Mouse (Mus musculus): ENCODE results near the gene Gm8439.

Gm8439 gene

GRCm38 (mm10) chr4:120588445-120588844, at the start of gene Gm8439:
Gene Gm8439, plus strand, starts transcription at chr4:120588745.
- in situ Hi-C loops (cut with MboI) = loop anchor here (25.0 kb wide), 1 partner anchor 299 kb away; no protein-coding TSS in a partner anchor

GRCm38 (mm10) chr4:120544896-120545295, 43.6 kb upstream of the Gm8439 start:
- in situ Hi-C loops (cut with MboI) = no loop called here

GRCm38 (mm10) chr4:120556592-120556991, 32.0 kb upstream of the Gm8439 start:
- in situ Hi-C loops (cut with MboI) = no loop called here

- in situ Hi-C loops (cut with MboI) = no loop called here
Observed at GRCm38 (mm10) chr4:120565726-120566125, 22.8 kb upstream of the Gm8439 start.

- in situ Hi-C loops (cut with MboI) = no loop called here
Observed at GRCm38 (mm10) chr4:120568005-120568404, 20.5 kb upstream of the Gm8439 start.

GRCm38 (mm10) chr4:120569025-120569424, 19.5 kb upstream of the Gm8439 start:
- in situ Hi-C loops (cut with MboI) = no loop called here

GRCm38 (mm10) chr4:120569486-120570437, 18.8 kb upstream of the Gm8439 start, which contains the start of gene Ctps:
Gene Ctps, minus strand, starts transcription at chr4:120570276.
- in situ Hi-C loops (cut with MboI) = no loop called here

- in situ Hi-C loops (cut with MboI) = no loop called here
Observed at GRCm38 (mm10) chr4:120570438-120571069, 18.0 kb upstream of the Gm8439 start.

- in situ Hi-C loops (cut with MboI) = no loop called here
Observed at GRCm38 (mm10) chr4:120571070-120571464, 17.5 kb upstream of the Gm8439 start.

GRCm38 (mm10) chr4:120571691-120572090, 16.9 kb upstream of the Gm8439 start:
- in situ Hi-C loops (cut with MboI) = no loop called here

- in situ Hi-C loops (cut with MboI) = loop anchor here (25.0 kb wide), 1 partner anchor 306 kb away; no protein-coding TSS in a partner anchor
Observed at GRCm38 (mm10) chr4:120580894-120581293, 7.7 kb upstream of the Gm8439 start.

GRCm38 (mm10) chr4:120581711-120582110, 6.8 kb upstream of the Gm8439 start:
- in situ Hi-C loops (cut with MboI) = loop anchor here (25.0 kb wide), 1 partner anchor 306 kb away; no protein-coding TSS in a partner anchor

GRCm38 (mm10) chr4:120586986-120587385, 1.6 kb upstream of the Gm8439 start:
- in situ Hi-C loops (cut with MboI) = loop anchor here (25.0 kb wide), 1 partner anchor 300 kb away; no protein-coding TSS in a partner anchor

- in situ Hi-C loops (cut with MboI) = loop anchor here (25.0 kb wide), 1 partner anchor 298 kb away; no protein-coding TSS in a partner anchor
Observed at GRCm38 (mm10) chr4:120589070-120589469, 525 bp downstream of the Gm8439 start.

GRCm38 (mm10) chr4:120589815-120590422, 1.4 kb downstream of the Gm8439 start:
- in situ Hi-C loops (cut with MboI) = loop anchor here (10.0 to 25.0 kb wide), 2 partner anchors 95 to 297 kb away; no protein-coding TSS in a partner anchor

- in situ Hi-C loops (cut with MboI) = loop anchor here (10.0 to 25.0 kb wide), 2 partner anchors 94 to 296 kb away; no protein-coding TSS in a partner anchor
Observed at GRCm38 (mm10) chr4:120590973-120591372, 2.4 kb downstream of the Gm8439 start.

- in situ Hi-C loops (cut with MboI) = loop anchor here (10.0 to 25.0 kb wide), 2 partner anchors 89 to 291 kb away; no protein-coding TSS in a partner anchor
Observed at GRCm38 (mm10) chr4:120596210-120596609, 7.7 kb downstream of the Gm8439 start.

GRCm38 (mm10) chr4:120598922-120599321, 10.4 kb downstream of the Gm8439 start:
- in situ Hi-C loops (cut with MboI) = loop anchor here (10.0 to 25.0 kb wide), 2 partner anchors 86 to 288 kb away; no protein-coding TSS in a partner anchor

GRCm38 (mm10) chr4:120601774-120602173, 13.2 kb downstream of the Gm8439 start:
- in situ Hi-C loops (cut with MboI) = no loop called here

- in situ Hi-C loops (cut with MboI) = no loop called here
Observed at GRCm38 (mm10) chr4:120602669-120603068, 14.1 kb downstream of the Gm8439 start.

- in situ Hi-C loops (cut with MboI) = no loop called here
Observed at GRCm38 (mm10) chr4:120606941-120607340, 18.4 kb downstream of the Gm8439 start.

- in situ Hi-C loops (cut with MboI) = no loop called here
Observed at GRCm38 (mm10) chr4:120611005-120611404, 22.5 kb downstream of the Gm8439 start.
